Mouse (Mus musculus) forebrain, embryonic 14.5 days (tissue): ENCODE data around the gene Col6a1. TPM values are rescaled to one million over a fixed set of nuclear protein-coding genes. Genes with fewer than 3 reads are reported as not detected.
"Not testable (repeated sequence)": the region's sequence is repeated elsewhere in the genome, so short reads cannot be mapped to it uniquely, and the experiment has no call there.

Source experiments
- ATAC-seq: fragments of 200-750 bp; cut with Nextera tagmentation; 2 replicates; pipeline ENCODE4 v1.8.0; 2017; ENCODE audit warnings: mild to moderate bottlenecking, moderate library complexity
- DNase-seq: peaks from one replicate; pipeline ENCODE4 v3.0.0-alpha.2; 2015; ENCODE audit warnings: low spot score
- H3K27ac ChIP-seq: fragments of 300-500 bp; sonication (generic); 2 replicates; pipeline ENCODE4 v1.5.1; 2014; ENCODE audit warnings: low read depth, mild to moderate bottlenecking, control low read depth, low read length, moderate library complexity
- H3K27me3 ChIP-seq: fragments of 300-500 bp; sonication (generic); replicated peaks from 2 replicates; pipeline ENCODE4 v1.6.1; 2014; ENCODE audit warnings: low read length, control low read depth, mixed read lengths; ENCODE audit not compliant: control insufficient read depth, insufficient read depth
- H3K36me3 ChIP-seq: fragments of 300-500 bp; sonication (generic); 2 replicates; pipeline ENCODE4 v1.6.1; 2014; ENCODE audit warnings: low read length, control low read depth; ENCODE audit not compliant: control insufficient read depth, insufficient read depth
- H3K4me1 ChIP-seq: fragments of 300-500 bp; sonication (generic); 2 replicates; pipeline ENCODE4 v1.6.1; 2014; ENCODE audit warnings: antibody characterized with exemption, low read length, control low read depth; ENCODE audit not compliant: control insufficient read depth, insufficient read depth
- H3K4me2 ChIP-seq: fragments of 300-500 bp; sonication (generic); 2 replicates; pipeline ENCODE4 v1.6.1; 2014; ENCODE audit warnings: mild to moderate bottlenecking, control low read depth, low read length
- H3K4me3 ChIP-seq: fragments of 300-500 bp; sonication (generic); 2 replicates; pipeline ENCODE4 v1.5.1; 2014; ENCODE audit warnings: low read depth, low read length, control low read depth
- H3K9ac ChIP-seq: fragments of 300-500 bp; sonication (generic); 2 replicates; pipeline ENCODE4 v1.6.1; 2014; ENCODE audit warnings: mild to moderate bottlenecking, low read length, control low read depth, moderate library complexity
- H3K9me3 ChIP-seq: fragments of 300-500 bp; sonication (generic); replicated peaks from 2 replicates; pipeline ENCODE4 v1.6.1; 2016; ENCODE audit warnings: low read length, control low read depth, mixed read lengths; ENCODE audit not compliant: control insufficient read depth
- WGBS: fragments of 180-500 bp; shearing (Covaris S2); extraction: QIAGEN DNeasy Blood & Tissue Kit; methylation state at CpG from one replicate; pipeline ENCODE4 v1.1.7; 2014; 5-methylcytosine and 5-hydroxymethylcytosine counted together
- polyA plus RNA-seq: library from polyadenylated mRNA; unstranded; fragments of >200 nt; fragmentation: Nextera tagmentation; extraction: Ambion mirVana; gene quantifications from 2 replicates; pipeline ENCODE4 v1.2.1, GENCODE M21; 2014

Gene Col6a1
- polyA plus RNA-seq, 1 experiment from 2014 or later, result 6.6 TPM

DNA sequence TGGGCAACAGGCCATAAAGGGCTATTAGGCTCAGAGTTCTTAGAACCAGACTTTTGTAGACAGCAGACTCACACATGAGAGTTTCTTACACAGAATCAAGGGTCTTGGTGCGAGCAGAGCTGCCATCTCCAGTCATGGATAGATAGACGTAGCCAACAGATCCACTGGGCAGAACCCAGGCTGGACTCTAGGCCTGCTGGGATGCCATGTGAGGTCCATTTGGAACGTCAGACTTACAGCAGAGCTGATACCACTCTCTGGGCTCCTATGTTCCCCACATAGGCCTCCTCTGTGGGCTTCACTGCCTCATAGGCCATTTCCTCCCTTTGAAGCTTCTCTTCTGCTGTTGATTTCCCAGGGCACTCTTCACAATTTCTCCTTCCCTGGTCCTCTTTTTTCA is 27.7 kb upstream of the Col6a1 start:
- no peaks in the 10 kb centered on the region for H3K4me1 ChIP-seq
- ATAC-seq, result no peak
- H3K4me2 ChIP-seq, result no peak overlapping the region
- DNase-seq, result no peak
- no peaks in the 10 kb centered on the region for H3K27me3 ChIP-seq
- no peak overlapping the region for H3K27ac ChIP-seq
- no peak overlapping the region for H3K4me3 ChIP-seq
- 87% methylated on average over 3 of the region's 3 CpGs for WGBS
- H3K9ac ChIP-seq, result no peak overlapping the region
- peaks cover under 1% of the 10 kb centered on the region; the same call in 1 of the 2 replicates for H3K9me3 ChIP-seq
- no peaks in the 10 kb centered on the region for H3K36me3 ChIP-seq

GRCm38 (mm10) chr10:76744267-76744666 is 18.3 kb upstream of the Col6a1 start:
- H3K36me3 ChIP-seq, DNase-seq, H3K27ac ChIP-seq, H3K9ac ChIP-seq, ATAC-seq, H3K27me3 ChIP-seq, H3K4me3 ChIP-seq, H3K9me3 ChIP-seq, H3K4me1 ChIP-seq, H3K4me2 ChIP-seq: not testable (repeated sequence)
- WGBS, result 64% methylated on average over 11 of the region's 11 CpGs

DNA sequence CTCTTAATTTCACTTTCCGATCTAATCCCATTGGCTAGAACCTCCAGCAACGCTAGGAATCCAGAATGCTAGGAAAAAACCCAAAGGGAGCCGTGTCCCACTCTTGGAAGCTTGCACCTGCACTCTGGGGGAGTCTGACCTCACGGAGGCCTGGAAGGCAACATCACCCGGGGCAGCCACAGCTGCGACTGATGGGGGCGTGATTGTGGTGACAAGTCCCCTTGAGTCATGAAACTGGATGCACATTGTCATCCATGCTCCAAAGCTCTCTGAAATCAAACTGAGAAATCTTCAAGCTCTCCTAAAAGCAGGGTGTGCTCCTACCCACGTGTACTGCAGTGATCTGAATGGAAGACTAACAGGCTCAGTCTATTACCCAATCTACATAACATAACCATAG is 10.8 kb upstream of the Col6a1 start:
- Histone ChIP-seq H3K27ac (no peak overlapping the region), H3K4me1 (0 out of 2 replicates have a peak, but pooled peaks cover 3% of the 10 kb centered on the region), H3K4me3 (no peak overlapping the region), H3K27me3 (no peaks in the 10 kb centered on the region), H3K36me3 (no peaks in the 10 kb centered on the region), H3K4me2 (no peak overlapping the region), H3K9me3 (no peaks in the 10 kb centered on the region), H3K9ac (no peak overlapping the region)
- ATAC-seq (no peak), DNase-seq (no peak)
- WGBS, result 75% methylated on average over 8 of the region's 8 CpGs

GRCm38 (mm10) chr10:76734979-76735378 is 9.0 kb upstream of the Col6a1 start:
- ATAC-seq (peak; percentile 79), DNase-seq (peak; percentile 84)
- Histone ChIP-seq H3K4me2 (no peak overlapping the region), H3K27ac (no peak overlapping the region), H3K4me1 (0 out of 2 replicates have a peak, but pooled peaks cover 3% of the 10 kb centered on the region), H3K27me3 (no peaks in the 10 kb centered on the region), H3K9me3 (no peaks in the 10 kb centered on the region), H3K36me3 (no peaks in the 10 kb centered on the region), H3K4me3 (no peak overlapping the region), H3K9ac (no peak overlapping the region)
- 3% methylated on average over 4 of the region's 4 CpGs for WGBS

DNA sequence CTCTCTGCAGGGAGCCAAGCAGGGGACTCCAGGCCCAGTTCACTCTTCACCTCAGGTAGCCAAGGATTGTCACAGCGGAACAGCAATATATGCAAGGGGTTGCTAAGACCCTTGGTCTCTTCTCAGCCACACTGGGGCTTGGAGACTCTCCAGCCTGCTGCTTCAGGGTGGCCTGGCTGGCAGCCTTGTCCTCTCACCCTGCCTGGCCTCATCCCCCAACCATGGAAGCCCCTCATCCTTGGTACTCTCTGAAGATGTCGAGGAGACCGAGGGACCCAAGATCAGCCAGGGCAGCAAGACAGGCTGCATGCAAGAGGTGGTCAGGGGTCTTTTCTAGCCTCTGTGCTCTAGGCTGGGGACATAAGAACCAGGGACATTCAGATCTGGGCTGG is 7.7 kb upstream of the Col6a1 start:
- no peak for DNase-seq
- H3K27ac ChIP-seq, result no peak overlapping the region
- 34% methylated on average over 3 of the region's 3 CpGs for WGBS
- 0 out of 2 replicates have a peak, but pooled peaks cover 3% of the 10 kb centered on the region for H3K4me1 ChIP-seq
- no peaks in the 10 kb centered on the region for H3K36me3 ChIP-seq
- ATAC-seq, result no peak
- peak overlapping the region; percentile 25; the same call in 1 of the 2 replicates for H3K9ac ChIP-seq
- H3K9me3 ChIP-seq, result no peaks in the 10 kb centered on the region
- H3K27me3 ChIP-seq, result no peaks in the 10 kb centered on the region
- no peak overlapping the region for H3K4me3 ChIP-seq
- peak overlapping the region; percentile 21; the same call in 1 of the 2 replicates for H3K4me2 ChIP-seq

DNA sequence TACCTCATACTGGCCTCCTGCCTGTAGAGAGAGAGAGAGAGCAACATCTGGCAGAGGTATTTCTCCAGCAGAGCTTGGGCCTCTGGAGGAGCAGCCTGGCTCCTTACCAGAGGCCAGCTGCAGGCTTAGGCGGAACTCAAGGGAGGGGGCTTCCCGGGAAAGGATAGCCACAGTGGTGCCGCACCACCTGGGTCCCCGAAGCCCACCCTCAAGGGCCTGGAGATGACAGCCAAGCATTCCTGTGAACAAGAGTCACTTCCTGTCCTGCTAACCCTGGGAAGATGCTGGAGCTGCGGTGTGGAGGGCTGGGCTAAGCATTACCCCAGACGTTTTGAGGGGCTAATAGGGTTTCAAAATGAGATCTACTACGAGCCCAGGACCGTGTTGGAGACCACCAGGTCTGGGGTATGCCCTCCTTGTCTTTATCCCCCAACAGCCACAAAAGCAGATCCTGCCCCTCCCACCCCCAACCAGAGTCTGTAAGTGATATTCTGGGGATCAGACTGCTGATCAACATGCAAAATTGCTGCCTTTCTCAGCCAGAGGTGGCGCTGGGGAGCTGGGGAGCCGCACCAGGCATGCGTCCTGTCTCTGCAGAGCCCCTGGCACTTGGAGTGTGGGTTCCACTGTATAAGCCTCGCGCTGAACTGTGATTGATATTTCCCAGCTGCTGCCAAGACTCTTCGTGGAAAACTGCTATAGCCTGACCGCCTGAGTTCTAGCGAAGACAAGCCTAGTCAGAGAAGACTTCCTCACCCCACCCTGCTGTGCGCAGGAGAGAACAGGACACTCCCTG is 7.1 kb upstream of the Col6a1 start:
- peak overlapping the region; percentile 21; the same call in 1 of the 2 replicates for H3K4me2 ChIP-seq
- ATAC-seq (peak; percentile 60; the same call in 1 of the 2 replicates), DNase-seq (peak; percentile 69)
- peak overlapping the region; percentile 25; the same call in 1 of the 2 replicates for H3K9ac ChIP-seq
- no peak overlapping the region for H3K27ac ChIP-seq
- no peak overlapping the region for H3K4me3 ChIP-seq
- WGBS, result 16% methylated on average over 17 of the region's 17 CpGs
- no peaks in the 10 kb centered on the region for H3K27me3 ChIP-seq
- 0 out of 2 replicates have a peak, but pooled peaks cover 3% of the 10 kb centered on the region for H3K4me1 ChIP-seq
- H3K9me3 ChIP-seq, result no peaks in the 10 kb centered on the region
- no peaks in the 10 kb centered on the region for H3K36me3 ChIP-seq

- ATAC-seq (no peak), DNase-seq (no peak)
- Histone ChIP-seq H3K4me3 (no peak overlapping the region), H3K36me3 (no peaks in the 10 kb centered on the region), H3K4me2 (no peak overlapping the region), H3K27me3 (no peaks in the 10 kb centered on the region), H3K27ac (no peak overlapping the region), H3K9me3 (no peaks in the 10 kb centered on the region), H3K9ac (no peak overlapping the region), H3K4me1 (0 out of 2 replicates have a peak, but pooled peaks cover 3% of the 10 kb centered on the region)
- 77% methylated on average over 6 of the region's 6 CpGs for WGBS
Observed at GRCm38 (mm10) chr10:76732391-76732790, 6.4 kb upstream of the Col6a1 start.

- ATAC-seq (no peak), DNase-seq (no peak)
- 73% methylated on average over 20 of the region's 20 CpGs for WGBS
- Histone ChIP-seq H3K9ac (no peak overlapping the region), H3K36me3 (no peaks in the 10 kb centered on the region), H3K4me2 (no peak overlapping the region), H3K9me3 (no peaks in the 10 kb centered on the region), H3K27ac (no peak overlapping the region), H3K27me3 (no peaks in the 10 kb centered on the region), H3K4me1 (0 out of 2 replicates have a peak, but pooled peaks cover 3% of the 10 kb centered on the region), H3K4me3 (no peak overlapping the region)
Observed at GRCm38 (mm10) chr10:76731621-76732239, 5.8 kb upstream of the Col6a1 start.
